Mouse (Mus musculus) brain, embryonic 18.5 days (tissue): Measurements from ENCODE around the gene Pde6h.

Source experiments
- DNase-seq: peaks from one replicate; pipeline ENCODE4 v3.0.0-alpha.2; 2012; ENCODE audit warnings: low read depth, low spot score

The Pde6h gene

DNA sequence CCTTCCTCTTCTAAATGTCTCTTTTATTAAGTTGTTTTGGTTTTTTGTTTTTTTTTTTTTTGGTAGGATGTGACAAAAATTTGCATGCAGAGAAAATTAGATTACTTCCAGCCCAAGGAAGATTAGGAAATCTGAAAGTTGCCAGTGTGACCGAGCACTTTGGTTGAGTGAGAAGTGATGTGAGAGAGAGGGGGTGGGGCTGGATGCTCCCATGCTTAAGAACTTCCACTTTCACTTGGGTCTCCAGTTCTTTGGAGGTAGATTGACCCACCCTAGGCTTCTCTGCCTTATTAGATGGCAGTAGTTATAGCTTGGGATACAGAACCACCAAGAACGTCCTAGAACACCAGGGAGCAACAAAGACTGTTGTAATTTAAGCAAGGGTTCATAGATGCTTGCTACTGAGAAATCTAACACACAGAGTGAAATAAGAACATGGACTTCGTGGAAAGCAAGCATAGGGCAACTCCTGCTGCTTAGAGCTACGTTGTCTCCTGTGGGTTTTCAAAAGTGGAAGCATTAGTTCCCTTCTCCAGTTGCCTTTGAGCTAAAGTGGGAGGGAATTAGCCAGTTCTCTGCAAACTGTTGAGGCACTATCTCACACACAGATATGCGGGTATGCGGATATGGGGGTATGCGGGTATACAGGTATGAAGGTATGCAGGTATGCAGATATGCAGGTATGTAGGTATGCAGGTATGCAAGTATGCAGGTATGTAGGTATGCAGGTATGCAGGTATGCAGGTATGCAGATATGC, 93.8 kb downstream of the Pde6h start:
- DNase-seq = no peak
